Mouse (Mus musculus) left cerebral cortex, adult 9 months (tissue): ENCODE data around the gene Akap1.

Experiments
- DNase-seq, 2 experiments: peaks; one replicate each; pipeline ENCODE4 v3.0.0; 2022; ENCODE audit warnings: low spot score in 2 of 2

Gene Akap1

DNA sequence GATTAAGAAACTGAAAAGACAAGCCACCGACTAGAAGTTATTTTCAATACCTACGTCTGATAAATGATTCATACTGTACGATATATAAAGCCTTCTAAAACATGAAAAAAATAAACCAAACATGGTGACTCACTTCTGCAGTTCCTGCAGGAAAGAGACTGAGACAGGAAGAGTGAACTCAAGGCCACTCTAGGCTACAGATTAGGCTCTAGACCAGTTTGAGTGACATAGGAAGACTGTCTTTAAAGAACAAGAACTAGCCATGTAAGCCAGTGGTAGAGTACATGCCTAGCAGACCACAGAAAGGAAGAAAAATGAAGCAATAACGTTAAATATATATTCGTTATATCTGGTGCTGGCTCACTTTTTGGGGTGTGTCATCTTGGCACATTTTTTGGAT lies 81.9 kb downstream of the Akap1 start:
- DNase-seq: no peak
